Mouse (Mus musculus) kidney, postnatal 4 days (tissue): ENCODE results near the gene Abo.
"Not testable (repeated sequence)": the region's sequence is repeated elsewhere in the genome, so short reads cannot be mapped to it uniquely, and the experiment has no call there.

Experiments
- DNase-seq, 2 experiments: peaks; one replicate each; pipeline ENCODE4 v3.0.0; 2021; ENCODE audit warnings: mixed read lengths in 2 of 2

Abo gene

GRCm38 (mm10) chr2:26864879-26865278 is at the start of gene Abo:
Gene Abo (minus strand): TSS chr2:26864979.
- DNase-seq: no peak

GRCm38 (mm10) chr2:26914148-26914941 is 49.6 kb upstream of the Abo start:
- DNase-seq: no peak

GRCm38 (mm10) chr2:26913416-26914147 is 48.8 kb upstream of the Abo start:
- no peak for DNase-seq

GRCm38 (mm10) chr2:26912253-26912770 is 47.5 kb upstream of the Abo start:
- no peak for DNase-seq

- DNase-seq: peak; percentile 77 to 87
Observed at GRCm38 (mm10) chr2:26910994-26911765, 46.4 kb upstream of the Abo start.

- DNase-seq: peak; percentile 100
Observed at GRCm38 (mm10) chr2:26910124-26910993, 45.6 kb upstream of the Abo start, which contains the start of the genes Med22 and Rpl7a. Gene Med22 (minus strand): TSS chr2:26910677. Gene Rpl7a (plus strand): TSS chr2:26910764.

GRCm38 (mm10) chr2:26909387-26909784 is 44.6 kb upstream of the Abo start:
- DNase-seq: no peak

GRCm38 (mm10) chr2:26908710-26909386 is 44.1 kb upstream of the Abo start:
- DNase-seq: no peak

- peak; percentile 69 to 80 for DNase-seq
Observed at GRCm38 (mm10) chr2:26907109-26907508, 42.3 kb upstream of the Abo start.

- DNase-seq: no peak
Observed at GRCm38 (mm10) chr2:26906431-26906830, 41.7 kb upstream of the Abo start.

GRCm38 (mm10) chr2:26905936-26906335 is 41.2 kb upstream of the Abo start:
- DNase-seq: no peak

GRCm38 (mm10) chr2:26903311-26903710 is 38.5 kb upstream of the Abo start:
- DNase-seq: no peak

- peak; percentile 94 to 97 for DNase-seq
Observed at GRCm38 (mm10) chr2:26902467-26903220, 37.9 kb upstream of the Abo start, which contains the start of gene Surf6. Gene Surf6 (minus strand): TSS chr2:26902879.

- no peak for DNase-seq
Observed at GRCm38 (mm10) chr2:26901834-26902400, 37.1 kb upstream of the Abo start.

- no peak for DNase-seq
Observed at GRCm38 (mm10) chr2:26900731-26901130, 36.0 kb upstream of the Abo start.

- DNase-seq: no peak
Observed at GRCm38 (mm10) chr2:26895898-26896297, 31.1 kb upstream of the Abo start.

- not testable (repeated sequence) for DNase-seq
Observed at GRCm38 (mm10) chr2:26886170-26886569, 21.4 kb upstream of the Abo start.

- DNase-seq: not testable (repeated sequence)
Observed at GRCm38 (mm10) chr2:26885541-26885940, 20.8 kb upstream of the Abo start.

GRCm38 (mm10) chr2:26878571-26878970 is 13.8 kb upstream of the Abo start:
- no peak for DNase-seq

GRCm38 (mm10) chr2:26870666-26871065 is 5.9 kb upstream of the Abo start:
- no peak for DNase-seq
